Comparison of ENCODE assay signal across 15 mouse cellular contexts in genomic region chr3:122235772-122236171, GRCm38 (mm10).
"Had no signal": no experiment of that assay in that cellular context is flagged by ENCODE, and none has a peak within 500 bp of the region (broad histone marks: within the 10 kb centered on the region; RNA-seq: fewer than 3 reads in every experiment).

No protein-coding gene starts in this region.

- H3K9ac ChIP-seq: hindbrain, embryonic 15.5 days; neural tube, embryonic 15.5 days; stomach, embryonic 15.5 days had no signal

- DNase-seq: kidney, adult 18-20 months; kidney, postnatal 36 days; lung, adult 18-20 months; lung, postnatal 36 days; midbrain, embryonic 14.5 days; right cerebral cortex, postnatal 14 days; thymus, adult 2 months; thymus, postnatal 4 days had no signal

- H3K4me3 ChIP-seq: hindbrain, embryonic 15.5 days; layer of hippocampus, adult 2 months; limb, embryonic 10.5 days; midbrain, embryonic 10.5 days; myocyte; neural tube, embryonic 15.5 days; stomach, embryonic 15.5 days had no signal

- H3K9me3 ChIP-seq: hindbrain, embryonic 15.5 days; limb, embryonic 10.5 days; midbrain, embryonic 10.5 days; neural tube, embryonic 15.5 days; stomach, embryonic 15.5 days had no signal

- H3K4me2 ChIP-seq: hindbrain, embryonic 15.5 days; neural tube, embryonic 15.5 days; stomach, embryonic 15.5 days had no signal

- H3K36me3 ChIP-seq: hindbrain, embryonic 15.5 days; limb, embryonic 10.5 days; midbrain, embryonic 10.5 days; neural tube, embryonic 15.5 days; stomach, embryonic 15.5 days had no signal

- H3K27ac ChIP-seq: hindbrain, embryonic 15.5 days; layer of hippocampus, adult 2 months; limb, embryonic 10.5 days; midbrain, embryonic 10.5 days; neural tube, embryonic 15.5 days; stomach, embryonic 15.5 days had no signal

- H3K4me1 ChIP-seq: hindbrain, embryonic 15.5 days; limb, embryonic 10.5 days; midbrain, embryonic 10.5 days; neural tube, embryonic 15.5 days; stomach, embryonic 15.5 days had no signal

- H3K27me3 ChIP-seq: hindbrain, embryonic 15.5 days; neural tube, embryonic 15.5 days; stomach, embryonic 15.5 days had no signal
